Mouse (Mus musculus) urinary bladder, postnatal 10 days (tissue): ENCODE measurements around the gene Ubash3b.

Experiments used
- DNase-seq: peaks from one replicate; pipeline ENCODE4 v3.0.0; 2022; ENCODE audit warnings: low spot score

Gene Ubash3b

DNA sequence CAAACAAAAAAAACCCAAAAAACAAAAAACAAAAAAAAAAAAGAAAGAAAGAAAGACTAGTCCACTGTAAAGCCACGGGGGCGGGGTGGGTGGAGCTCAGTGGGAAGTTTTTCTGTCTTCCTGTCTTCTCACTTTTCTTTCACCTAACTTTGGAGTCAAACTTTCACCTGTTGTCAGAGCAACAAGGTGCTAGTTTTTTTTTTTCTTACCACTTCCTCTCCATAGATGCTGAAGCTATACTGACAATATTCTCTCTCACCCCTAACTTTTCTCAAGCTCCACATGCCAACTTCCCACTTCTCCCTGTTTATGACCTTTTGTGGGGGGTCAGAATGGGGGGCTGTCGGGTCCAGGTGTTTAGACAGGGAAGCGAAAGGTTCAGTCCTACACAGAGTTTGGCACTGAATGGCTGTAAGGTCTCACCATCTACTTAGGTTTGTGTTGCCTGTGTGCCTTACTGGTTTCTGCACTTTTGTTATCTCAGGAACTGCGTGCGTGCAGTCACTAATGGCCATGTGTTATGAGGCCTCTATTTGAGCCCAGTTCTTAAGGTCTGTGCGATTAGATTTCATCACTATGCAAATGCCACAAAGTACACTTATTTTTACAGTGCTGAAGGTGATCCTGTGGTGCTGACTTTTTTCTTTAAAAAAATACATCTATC lies 164.2 kb downstream of the Ubash3b start:
- no peak for DNase-seq

DNA sequence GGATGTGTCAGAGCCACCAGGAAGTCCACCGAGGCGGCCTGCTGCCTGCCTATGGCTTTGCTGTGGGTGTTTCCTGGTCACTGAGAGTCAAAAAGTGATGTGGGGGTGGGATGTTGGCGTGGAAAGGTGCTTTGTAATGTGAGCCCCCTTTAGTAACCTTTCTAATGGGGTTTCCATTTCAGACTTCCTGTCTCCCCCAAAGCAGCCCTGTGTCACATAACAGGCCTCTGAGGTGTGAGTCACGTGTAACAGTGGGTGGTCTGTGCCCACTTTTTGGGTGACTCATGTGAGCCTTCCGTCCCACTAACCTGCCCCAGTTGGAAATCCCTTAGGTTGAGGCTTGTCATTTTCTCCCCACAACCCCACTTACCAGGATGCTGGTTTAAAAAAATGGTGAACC lies 167.4 kb downstream of the Ubash3b start:
- no peak for DNase-seq

DNA sequence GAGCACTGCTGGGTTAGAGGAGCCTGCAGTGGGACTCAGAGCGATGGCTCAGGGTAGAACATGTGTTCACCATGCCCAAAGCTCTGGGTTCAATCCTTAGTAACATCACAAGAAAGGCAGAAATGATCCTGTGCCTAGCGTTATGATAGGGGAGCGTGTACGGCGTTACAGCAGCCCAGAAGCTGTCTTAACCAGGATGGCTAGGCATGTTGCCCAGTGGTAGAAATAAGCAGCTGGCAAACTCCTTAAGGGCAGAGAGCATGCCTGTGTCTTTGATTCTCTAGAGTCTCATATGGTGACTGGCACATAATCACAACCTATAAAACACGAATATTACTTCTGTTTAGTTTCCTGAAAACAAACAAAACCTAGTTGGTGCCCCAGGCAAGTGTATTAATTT lies 170.0 kb downstream of the Ubash3b start:
- DNase-seq = no peak

DNA sequence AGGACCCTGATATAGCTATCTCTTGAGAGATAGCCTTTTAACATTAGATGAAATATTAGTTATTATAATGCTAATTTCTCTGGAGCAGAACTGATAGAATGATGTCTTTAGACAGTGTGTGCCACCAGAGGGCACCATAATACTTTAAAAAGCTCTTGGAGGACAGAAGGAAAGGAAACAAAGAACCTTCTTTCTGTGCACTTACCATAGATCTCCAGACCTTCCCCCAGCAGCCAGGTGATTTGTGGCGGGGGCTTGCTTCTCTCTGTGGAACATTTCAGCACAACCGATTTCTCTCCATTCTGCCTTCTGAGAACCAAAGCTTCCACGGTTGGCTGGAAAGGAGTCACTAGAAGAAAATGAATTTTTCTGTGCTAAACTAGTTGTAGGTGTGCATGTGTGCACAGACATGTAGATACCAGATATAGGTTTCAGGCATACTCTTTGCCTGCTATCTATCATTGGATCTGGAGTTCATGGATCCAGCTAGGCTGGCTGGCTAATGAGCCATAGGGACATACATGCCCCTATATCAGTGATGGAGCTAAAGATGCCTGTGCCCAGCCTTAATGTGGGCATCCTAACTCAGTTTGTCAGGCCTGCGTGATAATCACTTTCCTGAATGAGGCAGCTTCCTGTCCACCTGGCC lies 171.4 kb downstream of the Ubash3b start:
- no peak for DNase-seq

DNA sequence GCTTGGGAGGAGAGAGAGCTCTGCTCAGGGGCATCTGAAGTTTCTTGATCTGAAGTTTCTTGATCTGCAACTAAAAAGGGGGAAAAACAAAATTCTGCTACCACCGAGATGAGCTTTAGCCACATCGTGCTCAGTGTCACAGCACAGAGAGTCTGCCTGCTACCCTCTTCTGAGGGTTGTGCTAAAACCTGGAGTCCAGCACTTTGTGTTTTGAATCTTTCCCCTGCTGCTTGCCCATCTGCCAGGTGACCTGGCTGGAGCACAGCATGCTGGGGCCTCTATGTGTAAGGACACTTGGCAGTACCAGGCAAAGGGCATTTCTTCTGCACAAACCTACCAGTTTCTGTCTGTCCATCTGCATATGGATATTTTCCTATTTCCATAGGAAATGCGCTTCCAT lies 177.2 kb downstream of the Ubash3b start:
- DNase-seq = no peak

DNA sequence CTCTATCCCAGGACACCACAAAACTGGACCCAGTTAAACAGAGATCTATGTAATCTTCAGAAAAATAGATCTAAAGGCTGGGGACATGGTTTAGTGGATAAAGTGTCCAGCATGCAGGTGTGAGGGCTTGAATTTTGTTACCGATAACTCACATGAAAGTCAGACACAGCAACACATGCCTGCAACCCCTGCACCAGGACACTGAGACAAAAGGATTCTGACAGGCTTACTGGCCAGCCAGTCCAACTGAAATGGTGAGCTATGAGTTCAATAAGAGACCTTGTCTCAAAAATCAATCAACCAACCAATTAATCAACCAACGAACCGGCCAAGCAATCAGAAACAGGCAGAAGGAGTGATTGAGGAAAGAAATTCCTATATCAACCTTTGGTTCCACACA lies 177.7 kb downstream of the Ubash3b start:
- no peak for DNase-seq

DNA sequence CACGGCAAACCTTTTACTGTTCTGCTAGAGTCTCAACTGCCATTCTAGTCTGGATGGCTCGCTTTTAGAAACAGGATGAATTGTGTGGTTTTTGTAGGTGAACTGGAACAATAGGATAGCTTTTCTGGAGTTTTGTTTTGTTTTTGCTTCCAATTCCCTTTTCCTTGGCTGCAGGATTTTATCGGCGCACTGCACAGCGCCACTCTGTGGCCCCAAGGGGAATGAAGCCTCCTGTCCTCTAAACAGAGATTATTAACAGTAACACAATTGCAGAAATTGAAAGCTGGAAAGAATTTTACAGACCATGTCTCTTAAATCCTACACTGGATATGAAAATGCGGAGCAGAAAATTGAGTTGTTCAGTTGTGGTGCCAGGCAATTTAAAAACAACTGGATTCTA lies 179.0 kb downstream of the Ubash3b start:
- no peak for DNase-seq

DNA sequence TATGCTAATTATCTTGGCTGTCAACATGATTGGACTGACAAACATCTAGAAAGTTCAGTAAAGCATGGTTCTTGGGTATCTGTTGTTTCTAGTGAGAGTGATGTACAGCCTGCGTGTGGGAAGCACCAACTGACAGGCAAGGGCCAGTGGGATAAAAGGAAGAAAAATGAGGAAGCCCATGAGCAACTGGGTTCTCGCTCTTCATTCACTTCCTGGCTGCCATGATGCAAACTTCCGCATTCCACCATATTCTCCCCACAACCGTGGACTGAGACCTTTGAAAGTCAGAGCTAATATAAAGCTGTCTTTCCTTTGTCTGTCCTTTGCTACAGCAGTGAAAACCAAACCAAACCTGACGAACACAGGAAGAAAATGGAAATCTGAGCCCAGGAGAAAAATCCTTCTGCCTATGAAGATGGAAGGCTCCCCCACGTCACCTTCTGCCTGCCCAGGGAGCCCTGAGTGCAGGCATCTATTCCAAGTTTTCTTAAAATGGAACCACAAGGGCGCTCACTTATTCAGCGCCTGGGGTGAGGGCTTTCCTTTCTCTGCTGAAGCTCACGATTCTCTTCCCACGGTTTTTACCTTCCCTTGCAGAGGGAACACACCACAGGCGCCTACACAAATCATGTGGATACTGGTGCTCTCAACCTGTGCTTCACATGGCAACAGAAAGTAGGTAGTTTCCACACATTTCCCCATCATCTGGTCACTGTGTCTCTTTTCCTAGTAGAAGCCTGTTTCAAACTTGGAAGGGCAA lies 187.3 kb downstream of the Ubash3b start:
- DNase-seq = no peak

DNA sequence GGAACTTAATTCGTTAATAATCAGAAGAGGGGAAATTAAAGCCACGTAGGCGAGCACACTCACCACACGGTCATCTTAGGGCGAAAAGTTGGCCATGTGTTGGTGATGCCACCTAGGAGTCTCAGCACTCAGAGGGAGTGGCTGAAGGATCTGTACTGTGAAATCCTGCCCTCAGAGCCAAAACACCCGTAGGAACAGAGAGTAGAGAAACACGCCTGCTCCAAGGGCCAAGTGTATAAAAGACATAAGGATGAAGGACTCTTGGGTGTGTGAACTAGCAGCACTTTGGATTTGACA lies 197.1 kb downstream of the Ubash3b start:
- no peak for DNase-seq

DNA sequence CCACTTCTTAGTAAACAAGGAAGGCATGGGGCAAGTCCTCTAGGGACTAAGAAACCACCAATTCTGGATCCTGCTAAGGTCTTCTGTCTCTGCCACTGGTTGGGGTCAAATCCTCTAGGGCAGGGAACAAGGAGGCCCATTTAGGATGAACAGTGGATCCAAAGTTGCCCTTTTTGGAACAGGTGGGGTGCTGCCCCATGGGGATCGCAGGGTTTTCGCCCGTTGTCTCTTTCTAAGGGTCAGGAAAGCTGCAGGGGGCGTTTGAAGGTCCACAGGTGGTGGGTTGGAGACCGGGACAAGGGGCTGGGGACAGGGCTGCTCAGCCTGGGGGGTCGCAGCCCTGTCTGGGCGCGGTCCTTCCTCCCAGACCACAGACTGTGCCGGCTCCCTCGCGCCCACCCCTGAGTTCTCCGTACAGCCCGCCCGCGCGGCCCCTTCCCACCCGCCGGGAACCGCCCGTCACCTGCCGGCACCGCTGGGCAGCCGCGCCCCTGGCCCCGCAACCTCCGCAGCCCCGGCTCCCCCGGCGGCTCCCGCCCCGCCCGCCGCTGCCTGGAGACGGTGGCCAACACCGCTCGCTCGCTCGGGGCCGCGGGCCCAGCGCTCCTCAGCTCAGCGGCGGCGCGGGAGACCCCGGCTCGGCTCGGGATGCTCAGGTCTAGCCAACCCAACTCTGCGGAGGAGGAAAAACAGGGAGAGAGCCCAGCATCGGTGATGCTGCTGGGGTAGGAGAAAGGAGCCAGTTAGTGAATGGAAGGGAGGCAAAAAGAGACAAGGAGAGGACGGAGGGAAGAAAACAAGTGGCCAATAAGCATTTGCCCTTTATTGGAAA lies 197.7 kb downstream of the Ubash3b start, which contains the start of gene Jhy:
Gene Jhy (minus strand): TSS at position 533 of the 832 bp plus-strand sequence.
- DNase-seq = no peak

DNA sequence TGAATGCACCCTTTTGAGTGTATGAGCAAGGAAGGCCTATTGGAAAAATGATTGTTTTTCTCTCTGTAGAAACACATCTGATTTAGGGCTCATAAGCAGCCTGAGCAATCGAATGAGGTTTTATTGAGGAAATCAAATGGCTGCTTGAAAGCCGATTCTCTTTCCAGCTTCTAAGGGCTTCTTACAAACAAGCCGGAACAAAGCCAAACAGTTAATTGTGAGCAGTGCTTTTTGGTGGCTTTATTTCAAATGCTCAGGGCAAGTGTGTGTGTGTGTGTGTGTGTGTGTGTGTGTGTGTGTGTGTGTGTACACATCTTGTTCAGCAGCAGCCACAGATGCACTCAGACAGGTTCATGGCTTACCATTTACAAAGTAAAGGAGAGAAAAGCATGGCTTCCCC lies 200.1 kb downstream of the Ubash3b start:
- DNase-seq = no peak
